Mouse (Mus musculus) MEL (cell line): ENCODE data around the gene H3f3a. TPM values are rescaled to one million over a fixed set of nuclear protein-coding genes. Genes with fewer than 3 reads are reported as not detected.

Experiments used
- DNase-seq: peaks from one replicate; pipeline ENCODE4 v3.0.0; 2011; ENCODE audit warnings: low read depth, low spot score
- H3K27ac ChIP-seq: 2 replicates; pipeline ENCODE4 v1.5.1; 2012; ENCODE audit warnings: low read depth, mild to moderate bottlenecking, control low read depth, low read length, moderate library complexity; ENCODE audit not compliant: control insufficient read depth
- H3K27me3 ChIP-seq, 2 experiments: fragments of 150-350 bp in 1 of 2; sonication (generic) in 1 of 2; 2 replicates each; pipeline ENCODE4 v1.6.1; 2012; ENCODE audit warnings: low read length in 2 of 2, mild to moderate bottlenecking in 2 of 2, improper control_type of control experiment in 1 of 2, moderate library complexity in 1 of 2; ENCODE audit not compliant: insufficient read depth in 2 of 2, control insufficient read depth in 1 of 2
- H3K36me3 ChIP-seq, 2 experiments: 2 replicates each; pipeline ENCODE4 v1.6.1; 2012 to 2014; ENCODE audit warnings: low read length in 2 of 2, improper control_type of control experiment in 1 of 2, inconsistent platforms in 1 of 2, mild to moderate bottlenecking in 1 of 2; ENCODE audit not compliant: insufficient read depth in 2 of 2, control insufficient read depth in 1 of 2
- H3K4me1 ChIP-seq, 2 experiments: fragments of 150-350 bp in 1 of 2; sonication (generic) in 1 of 2; 2 replicates each; pipeline ENCODE4 v1.6.1; 2012; ENCODE audit warnings: low read length in 2 of 2, improper control_type of control experiment in 1 of 2, mild to moderate bottlenecking in 1 of 2; ENCODE audit not compliant: insufficient read depth in 2 of 2, control insufficient read depth in 1 of 2
- H3K4me3 ChIP-seq, 2 experiments: fragments of 150-350 bp in 1 of 2; sonication (generic) in 1 of 2; 2 replicates each; pipeline ENCODE4 v1.5.1; 2012; ENCODE audit warnings: low read depth in 2 of 2, low read length in 2 of 2, mild to moderate bottlenecking in 2 of 2, moderate library complexity in 2 of 2, control low read depth in 1 of 2, improper control_type of control experiment in 1 of 2; ENCODE audit not compliant: control insufficient read depth in 1 of 2, insufficient read depth in 1 of 2
- H3K79me2 ChIP-seq: 2 replicates; pipeline ENCODE4 v1.6.1; 2012; ENCODE audit warnings: mild to moderate bottlenecking, low read length, moderate library complexity; ENCODE audit not compliant: control insufficient read depth, poor library complexity, insufficient read depth
- H3K9ac ChIP-seq: 2 replicates; pipeline ENCODE4 v1.6.1; 2012; ENCODE audit warnings: low read depth, mild to moderate bottlenecking, control low read depth, low read length, moderate library complexity; ENCODE audit not compliant: control insufficient read depth, poor library complexity, severe bottlenecking
- H3K9me3 ChIP-seq: fragments of 150-350 bp; sonication (generic); replicated peaks from 2 replicates; pipeline ENCODE4 v1.6.1; 2012; ENCODE audit warnings: mild to moderate bottlenecking, low read length, improper control_type of control experiment, moderate library complexity; ENCODE audit not compliant: insufficient read depth
- BHLHE40 ChIP-seq: IDR thresholded peaks from 2 replicates; pipeline ENCODE4 v1.6.1; 2012; ENCODE audit warnings: low read depth, mild to moderate bottlenecking, inconsistent platforms, low read length, improper control_type of control experiment, borderline replicate concordance
- CHD1 ChIP-seq: IDR thresholded peaks from 2 replicates; pipeline ENCODE4 v1.6.1; 2012; ENCODE audit warnings: low read depth, mild to moderate bottlenecking, inconsistent platforms, low read length, improper control_type of control experiment
- CHD2 ChIP-seq: IDR thresholded peaks from 2 replicates; pipeline ENCODE4 v1.6.1; 2011; ENCODE audit warnings: low read length, improper control_type of control experiment
- CTCF ChIP-seq, 3 experiments: IDR thresholded peaks in 2 of 3; conservative IDR thresholded peaks in 1 of 3; 2 replicates each; pipeline ENCODE4 v1.5.1; 2011 to 2012; ENCODE audit warnings: low read length in 3 of 3, low read depth in 2 of 3, mild to moderate bottlenecking in 2 of 3, improper control_type of control experiment in 1 of 3, inconsistent platforms in 1 of 3, mixed read lengths in 1 of 3, moderate library complexity in 1 of 3; ENCODE audit not compliant: control insufficient read depth in 1 of 3, insufficient read depth in 1 of 3, poor library complexity in 1 of 3, severe bottlenecking in 1 of 3
- ELF1 ChIP-seq: IDR thresholded peaks from 2 replicates; pipeline ENCODE4 v1.6.1; 2014; ENCODE audit warnings: low read depth, mild to moderate bottlenecking, inconsistent platforms, low read length, improper control_type of control experiment, moderate library complexity
- EP300 ChIP-seq, 2 experiments: IDR thresholded peaks; 2 replicates each; pipeline ENCODE4 v1.6.1; 2011; ENCODE audit warnings: improper control_type of control experiment in 2 of 2, low read length in 2 of 2, low read depth in 1 of 2, mild to moderate bottlenecking in 1 of 2
- ETS1 ChIP-seq: IDR thresholded peaks from 2 replicates; pipeline ENCODE4 v1.6.1; 2012; ENCODE audit warnings: low read depth, mild to moderate bottlenecking, inconsistent platforms, low read length, improper control_type of control experiment, moderate library complexity
- GABPA ChIP-seq: IDR thresholded peaks from 2 replicates; pipeline ENCODE4 v1.6.1; 2012; ENCODE audit warnings: low read depth, mild to moderate bottlenecking, inconsistent platforms, low read length, improper control_type of control experiment, moderate library complexity
- GATA1 ChIP-seq: IDR thresholded peaks from 2 replicates; pipeline ENCODE4 v1.6.1; 2011; ENCODE audit warnings: low read depth, low read length, improper control_type of control experiment
- MAX ChIP-seq: IDR thresholded peaks from 2 replicates; pipeline ENCODE4 v1.6.1; 2011; ENCODE audit warnings: low read length, improper control_type of control experiment
- MAZ ChIP-seq: IDR thresholded peaks from 2 replicates; pipeline ENCODE4 v1.6.1; 2012; ENCODE audit warnings: low read depth, mild to moderate bottlenecking, inconsistent platforms, low read length, improper control_type of control experiment
- MYB ChIP-seq: IDR thresholded peaks from 2 replicates; pipeline ENCODE4 v1.6.1; 2011; ENCODE audit warnings: mild to moderate bottlenecking, low read depth, low read length, improper control_type of control experiment
- MYC ChIP-seq: IDR thresholded peaks from 2 replicates; pipeline ENCODE4 v1.6.1; 2011; ENCODE audit warnings: low read depth, mild to moderate bottlenecking, low read length, improper control_type of control experiment, moderate library complexity
- NRF1 ChIP-seq: IDR thresholded peaks from 2 replicates; pipeline ENCODE4 v1.6.1; 2014; ENCODE audit warnings: low read depth, mild to moderate bottlenecking, inconsistent platforms, low read length, improper control_type of control experiment, moderate library complexity; ENCODE audit not compliant: poor library complexity, insufficient read depth, severe bottlenecking
- POLR2A ChIP-seq, 2 experiments: IDR thresholded peaks; 2 replicates each; pipeline ENCODE4 v1.6.1; 2011 to 2012; ENCODE audit warnings: low read length in 2 of 2, mild to moderate bottlenecking in 2 of 2, control low read depth in 1 of 2, improper control_type of control experiment in 1 of 2, low read depth in 1 of 2, moderate library complexity in 1 of 2; ENCODE audit not compliant: control insufficient read depth in 1 of 2, insufficient read depth in 1 of 2, poor library complexity in 1 of 2
- POLR2AphosphoS5 ChIP-seq: IDR thresholded peaks from 2 replicates; pipeline ENCODE4 v1.6.1; 2012; ENCODE audit warnings: low read depth, borderline replicate concordance, mild to moderate bottlenecking, inconsistent platforms, low read length, moderate library complexity, mixed read lengths
- RAD21 ChIP-seq: IDR thresholded peaks from 2 replicates; pipeline ENCODE4 v1.6.1; 2011; ENCODE audit warnings: mild to moderate bottlenecking, low read depth, low read length, improper control_type of control experiment
- RCOR1 ChIP-seq: IDR thresholded peaks from 2 replicates; pipeline ENCODE4 v1.6.1; 2012; ENCODE audit warnings: low read depth, mild to moderate bottlenecking, inconsistent platforms, low read length, improper control_type of control experiment
- SIN3A ChIP-seq: IDR thresholded peaks from 2 replicates; pipeline ENCODE4 v1.6.1; 2012; ENCODE audit warnings: low read length, improper control_type of control experiment, inconsistent platforms
- TAL1 ChIP-seq: IDR thresholded peaks from 2 replicates; pipeline ENCODE4 v1.6.1; 2012; ENCODE audit warnings: mild to moderate bottlenecking, inconsistent platforms, low read length, moderate library complexity, mixed read lengths
- ZC3H11A ChIP-seq: IDR thresholded peaks from 2 replicates; pipeline ENCODE4 v1.6.1; 2012; ENCODE audit warnings: low read depth, mild to moderate bottlenecking, inconsistent platforms, low read length, improper control_type of control experiment
- ZMIZ1 ChIP-seq: IDR thresholded peaks from 2 replicates; pipeline ENCODE4 v1.6.1; 2012; ENCODE audit warnings: low read depth, mild to moderate bottlenecking, inconsistent platforms, low read length, improper control_type of control experiment, moderate library complexity
- ZNF384 ChIP-seq: IDR thresholded peaks from 2 replicates; pipeline ENCODE4 v1.6.1; 2012; ENCODE audit warnings: low read depth, mild to moderate bottlenecking, inconsistent platforms, low read length, improper control_type of control experiment
- polyA plus RNA-seq, 2 experiments: library from polyadenylated mRNA; stranded (reverse) in 1 of 2; unstranded in 1 of 2; fragments of >175 nt in 1 of 2; fragments of >200 nt in 1 of 2; gene quantifications; 2 replicates each; pipeline versions ENCODE4 v1.2.1 to v1.2.4; 2012; ENCODE audit warnings: low replicate concordance in 2 of 2, low read depth in 1 of 2; ENCODE audit not compliant: insufficient read length in 2 of 2, insufficient read depth in 1 of 2, missing spikeins in 1 of 2
- total RNA-seq: library from RNA; depleted of rRNA; stranded (reverse); fragments of 300-350 nt; gene quantifications from 2 replicates; pipeline ENCODE4 v1.2.3, GENCODE M21; 2012

Gene H3f3a
- total and polyA plus RNA-seq, 3 experiments, result 265 to 903 (median 574) TPM

DNA sequence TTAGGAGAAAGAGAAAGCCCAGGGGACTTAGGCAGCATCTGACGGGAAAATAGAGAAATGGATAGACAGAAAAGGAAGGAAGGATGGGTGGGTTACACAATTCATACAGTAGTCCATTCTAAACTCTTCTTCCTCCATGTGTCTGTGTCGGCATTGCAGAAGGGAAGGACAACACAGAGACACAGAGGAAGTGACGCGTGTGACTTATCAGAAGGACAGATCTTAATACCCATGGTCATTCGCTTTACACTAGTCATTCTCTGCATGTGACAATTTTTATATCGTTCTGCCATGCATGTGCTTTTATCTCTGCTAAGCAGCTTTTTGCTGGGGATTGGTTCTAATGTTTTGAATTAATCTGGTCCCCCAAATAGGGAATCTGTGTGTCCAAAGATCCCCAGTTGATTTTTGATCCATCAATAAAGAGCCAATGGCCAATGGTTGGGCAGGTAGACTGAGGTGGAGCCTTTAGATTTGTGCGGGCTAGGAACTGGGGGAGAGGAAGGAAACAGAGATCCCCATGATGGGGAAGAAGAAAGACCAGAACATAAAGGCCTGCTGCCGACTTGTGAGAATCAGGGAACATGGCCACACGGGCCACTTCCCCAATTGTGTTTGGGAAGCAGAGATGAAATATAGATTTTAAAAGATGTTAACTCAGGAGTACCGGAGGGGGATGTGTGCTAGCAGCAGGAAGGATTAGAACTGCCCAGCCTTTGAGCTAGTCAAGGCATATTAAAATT is 21.7 kb upstream of the H3f3a start:
- Histone ChIP-seq H3K4me1 (peaks cover 0 to 15% of the 10 kb centered on the region in 2 experiments; a peak in 2 of 4 replicates), H3K27me3 (peaks cover 0 to 5% of the 10 kb centered on the region in 2 experiments; a peak in 3 of 4 replicates), H3K79me2 (no peaks in the 10 kb centered on the region), H3K9ac (peak overlapping the region; percentile 35), H3K36me3 (peaks cover 0 to 11% of the 10 kb centered on the region in 2 experiments; a peak in 2 of 4 replicates), H3K27ac (peak overlapping the region; percentile 2; the same call in 1 of the 2 replicates), H3K9me3 (no peaks in the 10 kb centered on the region), H3K4me3 (peak overlapping the region in 1 of 2 experiments; percentile 27; a peak in 1 of 4 replicates)
- TF ChIP-seq ZC3H11A (no peak), RCOR1 (no peak), TAL1 (peak; percentile 44; the same call in 1 of the 2 replicates), MYC (peak; percentile 83; the same call in 1 of the 2 replicates), ZMIZ1 (no peak), BHLHE40 (no peak), CHD1 (no peak), POLR2AphosphoS5 (no peak), GABPA (no peak), SIN3A (no peak), POLR2A (IDR thresholded peaks at IDR 0.05; ENCODE audit: control insufficient read depth in 1 of 2, insufficient read depth in 1 of 2, low read depth in 1 of 2, low read length in 2 of 2, poor library complexity in 1 of 2) (no peak), ETS1 (0 out of 2 replicates have a peak, but pooled peaks have one; percentile 11), GATA1 (peak; percentile 85), MAX (peak; percentile 74), MAZ (no peak)
- peak; percentile 66 for DNase-seq

DNA sequence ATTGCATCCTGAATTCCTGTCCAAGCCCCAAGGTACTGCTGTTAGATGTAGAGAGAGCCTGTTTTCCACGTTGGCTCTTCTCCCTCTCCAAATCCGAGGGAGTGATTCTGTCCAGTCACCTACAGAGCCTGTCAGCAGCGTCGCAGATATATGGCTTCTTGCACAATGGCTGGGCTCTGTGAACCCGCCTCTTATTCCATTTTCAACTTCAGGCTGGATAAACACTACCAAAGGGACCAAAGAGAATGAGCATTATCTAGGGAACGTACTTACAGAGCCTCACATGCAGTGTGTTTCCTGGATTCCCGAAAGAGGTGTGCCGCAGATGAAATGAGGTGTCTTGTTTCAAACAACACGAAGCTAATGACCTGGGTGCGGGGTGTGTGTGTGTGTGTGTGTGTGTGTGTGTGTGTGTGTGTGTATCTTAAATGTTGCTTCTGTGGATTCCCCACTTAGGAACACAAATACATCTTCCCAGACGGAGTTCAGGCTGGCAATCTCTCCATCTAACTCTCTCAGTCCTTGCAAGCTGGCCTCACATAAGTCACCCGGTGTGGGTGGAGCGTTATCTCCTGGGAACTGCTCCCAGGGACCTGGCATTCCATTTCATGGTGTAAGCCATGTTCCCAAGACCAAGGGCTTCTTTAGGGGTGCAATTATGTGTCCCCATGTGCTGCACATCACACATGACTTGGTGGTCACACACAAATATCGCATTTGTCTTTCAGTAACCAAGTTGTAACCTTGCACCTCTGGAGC is 17.0 kb upstream of the H3f3a start:
- peak overlapping the region; percentile 42; the same call in 1 of the 2 replicates for H3K9ac ChIP-seq
- H3K27me3 ChIP-seq, result peaks cover 0 to 5% of the 10 kb centered on the region in 2 experiments; a peak in 3 of 4 replicates
- no peak overlapping the region for H3K27ac ChIP-seq

More for the DNA sequence above, 17.0 kb upstream of the H3f3a start:
- H3K4me3 ChIP-seq, result peak overlapping the region; percentile 1 to 38; a peak in 2 of 4 replicates
- H3K79me2 ChIP-seq, result no peaks in the 10 kb centered on the region
- DNase-seq, result no peak
- peaks cover 0 to 33% of the 10 kb centered on the region in 2 experiments; a peak in 3 of 4 replicates for H3K4me1 ChIP-seq
- H3K9me3 ChIP-seq, result no peaks in the 10 kb centered on the region
- TF ChIP-seq CHD2 (no peak), SIN3A (no peak), MYB (no peak), MAX (no peak), MYC (no peak), RAD21 (no peak), ZMIZ1 (no peak), EP300 (IDR thresholded peaks at IDR 0.05; ENCODE audit: low read depth in 1 of 2, low read length in 2 of 2) (no peak), GABPA (no peak), CTCF (IDR thresholded peaks at IDR 0.05 in 2 of 3, conservative IDR thresholded peaks at IDR 0.05 in 1 of 3; ENCODE audit: control insufficient read depth in 1 of 3, insufficient read depth in 1 of 3, low read depth in 2 of 3, low read length in 3 of 3, poor library complexity in 1 of 3, severe bottlenecking in 1 of 3) (no peak), ZNF384 (no peak), BHLHE40 (no peak), MAZ (no peak), NRF1 (no peak), POLR2AphosphoS5 (no peak), ELF1 (no peak), ETS1 (no peak)
- TF ChIP-seq, all 39 proteins: peak for 0
- H3K36me3 ChIP-seq, result peaks cover 0 to 12% of the 10 kb centered on the region in 2 experiments; a peak in 2 of 4 replicates
